In the genomic region with DNA sequence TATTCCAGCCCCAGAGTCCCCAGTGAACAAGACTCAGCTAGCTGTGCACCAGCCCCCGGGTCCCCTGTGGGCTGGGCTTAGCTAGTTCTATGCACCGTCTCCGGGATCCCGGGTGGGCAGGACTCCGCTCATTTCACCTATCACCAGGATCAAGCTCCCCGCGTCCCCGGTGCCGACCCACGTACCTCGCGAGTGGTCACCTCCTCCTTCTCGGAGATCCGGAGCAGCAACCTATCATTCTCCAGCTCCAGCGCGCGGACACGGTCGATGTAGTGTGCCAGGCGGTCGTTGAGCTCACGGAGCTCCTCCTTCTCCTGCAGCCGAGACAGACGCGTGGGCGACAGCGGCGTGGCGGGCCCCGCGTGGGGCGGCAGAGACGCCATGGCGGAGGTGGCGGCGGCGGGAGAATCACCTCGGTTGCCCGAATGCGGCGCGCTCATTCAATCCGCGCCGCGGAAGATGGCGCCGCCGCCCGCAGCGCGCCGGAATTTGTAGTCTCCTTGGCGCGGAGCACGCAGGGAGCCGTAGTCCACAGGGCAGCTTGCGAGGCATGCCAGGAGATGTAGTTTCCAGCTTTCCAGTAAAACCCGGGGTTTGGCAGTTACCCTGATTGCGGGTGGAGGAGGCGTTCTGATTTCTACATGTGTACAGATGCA, we compare ENCODE assay signal across 8 mouse cellular contexts. TPM values are rescaled to one million over a fixed set of nuclear protein-coding genes. Genes with fewer than 3 reads are reported as not detected.
DNase-seq lines count a peak whose midpoint lies in the region; ATAC-seq and TF ChIP-seq lines count a peak whose summit lies in the region.

Lmnb2 (minus strand) TSS at position 467 of the 656 bp plus-strand sequence.

- peak within 1 kb of the TSS; percentile 98 for H3K4me2 ChIP-seq in limb, embryonic 12.5 days
- H3K4me2 ChIP-seq in midbrain, embryonic 13.5 days (replicated peaks): peak within 1 kb of the TSS; percentile 99

- no peaks in the 10 kb centered on the region for H3K36me3 ChIP-seq in kidney, adult 2 months (ENCODE audit: control insufficient read depth, insufficient read depth, low read length)
- peaks cover 30% of the 10 kb centered on the region for H3K36me3 ChIP-seq in limb, embryonic 12.5 days
- H3K36me3 ChIP-seq in midbrain, embryonic 13.5 days: peaks cover 23% of the 10 kb centered on the region
- H3K36me3 ChIP-seq in spleen, adult 2 months (ENCODE audit: control insufficient read depth, insufficient read depth, low read length): no peaks in the 10 kb centered on the region

- H3K27ac ChIP-seq in kidney, adult 2 months (ENCODE audit: insufficient read depth, low read depth, low read length): no peak within 1 kb of the TSS
- H3K27ac ChIP-seq in limb, embryonic 12.5 days: peak within 1 kb of the TSS; percentile 72
- H3K27ac ChIP-seq in midbrain, embryonic 13.5 days: peak within 1 kb of the TSS; percentile 82
- H3K27ac ChIP-seq in spleen, adult 2 months (ENCODE audit: insufficient read depth, low read length): no peak within 1 kb of the TSS

- H3K27me3 ChIP-seq in kidney, adult 2 months (replicated peaks; ENCODE audit: control insufficient read depth, insufficient read depth, low read length): no peaks in the 10 kb centered on the region
- H3K27me3 ChIP-seq in limb, embryonic 12.5 days: no peaks in the 10 kb centered on the region; the same call in 1 of the 2 replicates
- no peaks in the 10 kb centered on the region for H3K27me3 ChIP-seq in midbrain, embryonic 13.5 days
- no peaks in the 10 kb centered on the region for H3K27me3 ChIP-seq in spleen, adult 2 months (ENCODE audit: control insufficient read depth, insufficient read depth, low read length)

- TF ChIP-seq CTCF in kidney, adult 2 months (conservative IDR thresholded peaks at IDR 0.05; ENCODE audit: insufficient read depth, insufficient read length, low read depth, low read length): no peak
- no peak for TF ChIP-seq CTCF in spleen, adult 2 months (IDR thresholded peaks at IDR 0.05; ENCODE audit: extremely low read depth, insufficient read depth, insufficient read length, insufficient replicate concordance)

- TF ChIP-seq POLR2A in kidney, adult 2 months (IDR thresholded peaks at IDR 0.05; ENCODE audit: low read depth, low read length): no peak
- TF ChIP-seq POLR2A in spleen, adult 2 months (IDR thresholded peaks at IDR 0.05; ENCODE audit: low read depth, low read length): no peak

- no peaks in the 10 kb centered on the region for H3K9me3 ChIP-seq in limb, embryonic 12.5 days
- H3K9me3 ChIP-seq in midbrain, embryonic 13.5 days: no peaks in the 10 kb centered on the region

- DNase-seq in urinary bladder, adult 18-20 months (ENCODE audit: low spot score in 2 of 2): peak; percentile 55 to 58
- DNase-seq in urinary bladder, postnatal 10 days (ENCODE audit: low spot score): no peak
- DNase-seq in embryo, embryonic 11 days: peak; percentile 93
- DNase-seq in kidney, adult 2 months: peak; percentile 83
- peak in 1 of 2 experiments; percentile 55 for DNase-seq in spleen, adult 2 months (ENCODE audit: low read depth in 1 of 2, low spot score in 2 of 2)

- H3K9ac ChIP-seq in limb, embryonic 12.5 days (replicated peaks): peak within 1 kb of the TSS; percentile 87
- H3K9ac ChIP-seq in midbrain, embryonic 13.5 days (replicated peaks): peak within 1 kb of the TSS; percentile 91

- 1% methylated on average over 61 of the region's 61 CpGs for WGBS in kidney, adult 2 months
- under 1% methylated on average over 59 of the region's 61 CpGs for WGBS in limb, embryonic 12.5 days
- WGBS in midbrain, embryonic 13.5 days: 1% methylated on average over 61 of the region's 61 CpGs
- WGBS in spleen, adult 2 months: under 1% methylated on average over 61 of the region's 61 CpGs

- 0 out of 2 replicates have a peak, but pooled peaks cover 7% of the 10 kb centered on the region for H3K4me1 ChIP-seq in kidney, adult 2 months (ENCODE audit: control insufficient read depth, insufficient read depth, low read length)
- peaks cover 33% of the 10 kb centered on the region for H3K4me1 ChIP-seq in limb, embryonic 12.5 days (replicated peaks)
- peaks cover 33% of the 10 kb centered on the region for H3K4me1 ChIP-seq in midbrain, embryonic 13.5 days (replicated peaks)
- H3K4me1 ChIP-seq in spleen, adult 2 months (ENCODE audit: control insufficient read depth, insufficient read depth, insufficient read length): peaks cover 3% of the 10 kb centered on the region; the same call in 1 of the 2 replicates

- H3K4me3 ChIP-seq in kidney, adult 2 months (ENCODE audit: insufficient read depth, low read depth, low read length): peak within 1 kb of the TSS; percentile 90
- H3K4me3 ChIP-seq in limb, embryonic 12.5 days (replicated peaks): peak within 1 kb of the TSS; percentile 94
- peak within 1 kb of the TSS; percentile 91 for H3K4me3 ChIP-seq in midbrain, embryonic 13.5 days (replicated peaks)
- peak within 1 kb of the TSS; percentile 81 for H3K4me3 ChIP-seq in spleen, adult 2 months (ENCODE audit: extremely low read depth, insufficient read depth, insufficient read length)

- ATAC-seq in granulocyte monocyte progenitor cell, adult 5-6 weeks (replicated peaks; ENCODE audit: poor library complexity, severe bottlenecking): peak; percentile 21
- no peak; the same call in 1 of the 2 replicates for ATAC-seq in limb, embryonic 12.5 days (ENCODE audit: insufficient number of reproducible peaks, insufficient read depth, low FRiP score, low TSS enrichment, low read depth)
- peak; percentile 87 for ATAC-seq in midbrain, embryonic 13.5 days

RNA-seq across cellular contexts. Expression of gene Lmnb2, which starts in this region (rescaled TPM):
- total RNA-seq in granulocyte monocyte progenitor cell, adult 5-6 weeks (2014; fragmentation: Nextera tagmentation): 24.9 and 35.1 TPM in 2 replicates
- total RNA-seq in granulocyte monocyte progenitor cell, adult 5-6 weeks (2017): 56.2 and 62.8 TPM in 2 replicates
- 8.5 and 10.1 TPM in 2 replicates for polyA plus RNA-seq in kidney, adult 2 months (2012; rRNA removed)
- 74.8 and 75.2 TPM in 2 replicates for polyA plus RNA-seq in limb, embryonic 12.5 days (2016; fragmentation: Nextera tagmentation; extraction: Ambion mirVana)
- polyA plus RNA-seq in midbrain, embryonic 13.5 days (2015; fragmentation: Nextera tagmentation; extraction: Ambion mirVana): 46.9 and 48.2 TPM in 2 replicates
- polyA plus RNA-seq in spleen, adult 2 months (2012; rRNA removed): 11.0 and 13.2 TPM in 2 replicates

Comparison
In these comparisons a context has a peak if more than half of its experiments do, and no peak if none do; other contexts are left out.
1. H3K27ac ChIP-seq: peak in limb, embryonic 12.5 days (single experiment) and midbrain, embryonic 13.5 days (single experiment); none in kidney, adult 2 months (single experiment) and spleen, adult 2 months (single experiment).
2. Peak in every context shown above with its lines, with median percentiles within 50 percentile points of each other: H3K4me3 ChIP-seq.